Mouse (Mus musculus) CH12.LX (cell line): ENCODE measurements around the gene Prss57. TPM values are rescaled to one million over a fixed set of nuclear protein-coding genes. Genes with fewer than 3 reads are reported as not detected.

Source experiments
- DNase-seq: peaks from one replicate; pipeline ENCODE4 v3.0.0-alpha.2; 2013; ENCODE audit errors: extremely low read depth
- H3K27ac ChIP-seq: 2 replicates; pipeline ENCODE4 v1.5.1; 2012; ENCODE audit warnings: low read depth, mild to moderate bottlenecking, control low read depth, moderate library complexity; ENCODE audit not compliant: insufficient read depth
- H3K27me3 ChIP-seq: replicated peaks from 2 replicates; pipeline ENCODE3; 2012; ENCODE audit warnings: inconsistent platforms
- H3K36me3 ChIP-seq, 2 experiments: replicated peaks in 1 of 2; 2 replicates each; pipeline versions ENCODE3 to v1.6.1; 2012; ENCODE audit warnings: inconsistent platforms in 1 of 2, low read length in 1 of 2, mild to moderate bottlenecking in 1 of 2, mixed read lengths in 1 of 2, moderate library complexity in 1 of 2; ENCODE audit not compliant: control insufficient read depth in 1 of 2, insufficient read depth in 1 of 2
- H3K4me1 ChIP-seq, 2 experiments: 2 replicates each; pipeline ENCODE4 v1.6.1; 2012; ENCODE audit warnings: inconsistent platforms in 1 of 2, moderate library complexity in 1 of 2; ENCODE audit not compliant: insufficient read depth in 2 of 2, control insufficient read depth in 1 of 2
- H3K4me2 ChIP-seq: 2 replicates; pipeline ENCODE4 v1.6.1; 2012; ENCODE audit warnings: low read depth, mild to moderate bottlenecking, control low read depth; ENCODE audit not compliant: poor library complexity, insufficient read depth, severe bottlenecking
- H3K4me3 ChIP-seq, 3 experiments: fragments of 150-350 bp in 1 of 3; sonication (generic) in 1 of 3; replicated peaks in 1 of 3; 2 replicates each; pipeline versions ENCODE3 to v1.5.1; 2011 to 2012; ENCODE audit warnings: low read depth in 2 of 3, low read length in 2 of 3, mild to moderate bottlenecking in 2 of 3, moderate library complexity in 2 of 3, control low read depth in 1 of 3, improper control_type of control experiment in 1 of 3, inconsistent platforms in 1 of 3, mixed read lengths in 1 of 3; ENCODE audit not compliant: poor library complexity in 1 of 3
- H3K79me2 ChIP-seq: replicated peaks from 2 replicates; pipeline ENCODE4 v1.6.1; 2012; ENCODE audit warnings: mild to moderate bottlenecking, moderate library complexity; ENCODE audit not compliant: control insufficient read depth, poor library complexity, insufficient read depth, severe bottlenecking; ENCODE audit errors: extremely low read depth
- H3K9ac ChIP-seq: 2 replicates; pipeline ENCODE4 v1.6.1; 2012; ENCODE audit warnings: low read depth, mild to moderate bottlenecking, control low read depth, moderate library complexity; ENCODE audit not compliant: insufficient read depth
- H3K9me3 ChIP-seq: replicated peaks from 2 replicates; pipeline ENCODE3; 2012; ENCODE audit warnings: low read length, inconsistent platforms, mixed read lengths
- BHLHE40 ChIP-seq: IDR thresholded peaks from 2 replicates; pipeline ENCODE4 v1.6.1; 2011; ENCODE audit warnings: mild to moderate bottlenecking, low read depth, low read length, improper control_type of control experiment
- CTCF ChIP-seq, 2 experiments: IDR thresholded peaks in 1 of 2; conservative IDR thresholded peaks in 1 of 2; 2 replicates each; pipeline ENCODE4 v1.5.1; 2011 to 2012; ENCODE audit warnings: low read depth in 2 of 2, low read length in 2 of 2, improper control_type of control experiment in 1 of 2, inconsistent platforms in 1 of 2, mild to moderate bottlenecking in 1 of 2, moderate library complexity in 1 of 2
- EP300 ChIP-seq: IDR thresholded peaks from 2 replicates; pipeline ENCODE4 v1.6.1; 2011; ENCODE audit warnings: low read length, improper control_type of control experiment
- HCFC1 ChIP-seq: IDR thresholded peaks from 2 replicates; pipeline ENCODE4 v1.6.1; 2012; ENCODE audit warnings: low read depth, mild to moderate bottlenecking, inconsistent platforms, low read length, improper control_type of control experiment
- JUN ChIP-seq: IDR thresholded peaks from 2 replicates; pipeline ENCODE4 v1.6.1; 2011; ENCODE audit warnings: low read depth, mild to moderate bottlenecking, low read length, improper control_type of control experiment, moderate library complexity; ENCODE audit not compliant: insufficient read depth
- KAT2A ChIP-seq: IDR thresholded peaks from 2 replicates; pipeline ENCODE4 v1.6.1; 2012; ENCODE audit warnings: low read length, improper control_type of control experiment, inconsistent platforms; ENCODE audit not compliant: insufficient replicate concordance
- MAFK ChIP-seq: IDR thresholded peaks from 2 replicates; pipeline ENCODE4 v1.6.1; 2011; ENCODE audit warnings: low read length, improper control_type of control experiment; ENCODE audit not compliant: insufficient replicate concordance
- MAX ChIP-seq: IDR thresholded peaks from 2 replicates; pipeline ENCODE4 v1.6.1; 2011; ENCODE audit warnings: low read length, improper control_type of control experiment
- MXI1 ChIP-seq: IDR thresholded peaks from 2 replicates; pipeline ENCODE4 v1.6.1; 2011; ENCODE audit warnings: mild to moderate bottlenecking, low read depth, low read length, improper control_type of control experiment
- NELFE ChIP-seq: IDR thresholded peaks from 2 replicates; pipeline ENCODE4 v1.6.1; 2011; ENCODE audit warnings: low read depth, low read length, improper control_type of control experiment
- NRF1 ChIP-seq: IDR thresholded peaks from 2 replicates; pipeline ENCODE4 v1.6.1; 2014; ENCODE audit warnings: low read depth, mild to moderate bottlenecking, inconsistent platforms, low read length, improper control_type of control experiment, moderate library complexity
- POLR2A ChIP-seq: IDR thresholded peaks from 2 replicates; pipeline ENCODE4 v1.6.1; 2011; ENCODE audit warnings: low read depth, mild to moderate bottlenecking, improper control_type of control experiment, low read length
- RCOR1 ChIP-seq: conservative IDR thresholded peaks from 2 replicates; pipeline ENCODE4 v1.6.1; 2012; ENCODE audit warnings: low read depth, mild to moderate bottlenecking, inconsistent platforms, low read length, improper control_type of control experiment
- SMC3 ChIP-seq: IDR thresholded peaks from 2 replicates; pipeline ENCODE4 v1.6.1; 2011; ENCODE audit warnings: low read depth, low read length, improper control_type of control experiment
- UBTF ChIP-seq: IDR thresholded peaks from 2 replicates; pipeline ENCODE4 v1.6.1; 2012; ENCODE audit warnings: low read depth, mild to moderate bottlenecking, inconsistent platforms, low read length, improper control_type of control experiment, moderate library complexity
- USF1 ChIP-seq: IDR thresholded peaks from 2 replicates; pipeline ENCODE4 v1.6.1; 2014; ENCODE audit warnings: low read depth, mild to moderate bottlenecking, inconsistent platforms, low read length, improper control_type of control experiment
- dilution Hi-C: fragments of 300-500 bp; cut with MboI; formaldehyde crosslinking; loops from 2 replicates; pipeline ENCODE4 v1.14.3; 2020; ENCODE audit warnings: low sequenced_read_pairs; ENCODE audit not compliant: extremely low pct_unique_long_range_greater_than_20kb, extremely low pct_ligation_motif_present
- in situ Hi-C: fragments of 300-500 bp; cut with MboI; formaldehyde crosslinking; loops from 3 replicates; pipeline ENCODE4 v1.14.3; 2019; ENCODE audit warnings: low sequenced_read_pairs, low pct_ligation_motif_present, low pct_unique_long_range_greater_than_20kb, mixed read lengths
- polyA plus RNA-seq: library from polyadenylated mRNA; unstranded; fragments of >175 nt; gene quantifications from 2 replicates; pipeline ENCODE4 v1.2.1, GENCODE M21; 2012; ENCODE audit warnings: low read depth; ENCODE audit not compliant: insufficient read length
- total RNA-seq, 2 experiments: library from RNA; depleted of rRNA; stranded (reverse); fragments of 300-350 nt in 1 of 2; fragments of >200 nt in 1 of 2; gene quantifications; 2 replicates each; pipeline ENCODE4 v1.2.3; 2012 to 2014

The Prss57 gene
- total and polyA plus RNA-seq, 3 experiments, result 0.08 TPM; not detected in 2

DNA sequence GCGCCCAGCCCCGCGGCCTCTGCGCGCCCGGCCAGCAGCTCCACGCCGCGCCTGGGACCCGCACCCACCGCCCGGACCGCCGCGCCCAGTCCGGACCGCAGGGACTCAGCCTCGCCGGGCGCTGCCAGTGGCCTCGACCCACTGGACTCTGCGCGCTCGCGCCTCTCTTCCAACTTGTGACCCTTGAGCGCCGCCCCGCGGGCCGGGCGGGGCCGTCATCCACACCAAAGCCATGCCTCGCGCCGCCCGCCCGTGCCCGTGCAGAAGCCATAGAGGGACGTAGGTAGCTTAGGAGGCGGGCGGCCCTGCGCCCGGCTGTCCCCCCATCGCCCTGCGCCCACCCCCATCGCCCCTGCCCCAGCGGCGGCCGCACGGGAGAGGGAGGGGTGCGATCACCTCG lies 55.4 kb downstream of the Prss57 start:
- Histone ChIP-seq H3K4me3 (no peak overlapping the region), H3K27me3 (no peaks in the 10 kb centered on the region), H3K27ac (no peak overlapping the region), H3K4me2 (no peak overlapping the region), H3K9ac (no peak overlapping the region), H3K36me3 (peaks cover 72 to 83% of the 10 kb centered on the region in 2 experiments), H3K9me3 (peaks cover 35% of the 10 kb centered on the region), H3K79me2 (no peaks in the 10 kb centered on the region), H3K4me1 (no peaks in the 10 kb centered on the region)
- dilution Hi-C loops (no loop called here), in situ Hi-C loops (no loop called here)
- DNase-seq, result no peak
- TF ChIP-seq SMC3 (no peak), MAFK (no peak), MXI1 (no peak), HCFC1 (no peak), KAT2A (no peak), USF1 (no peak), UBTF (no peak), POLR2A (no peak)

GRCm38 (mm10) chr10:79733847-79734246 lies 56.9 kb downstream of the Prss57 start:
- TF ChIP-seq EP300 (no peak), NELFE (no peak), MAX (no peak), JUN (no peak), RCOR1 (no peak), CTCF (conservative IDR thresholded peaks at IDR 0.05 in 1 of 2, IDR thresholded peaks at IDR 0.05 in 1 of 2; ENCODE audit: low read depth in 2 of 2, low read length in 2 of 2) (no peak), NRF1 (no peak), BHLHE40 (no peak), MAFK (no peak)
- DNase-seq, result no peak
- Histone ChIP-seq H3K36me3 (peaks cover 57 to 68% of the 10 kb centered on the region in 2 experiments), H3K79me2 (no peaks in the 10 kb centered on the region), H3K4me2 (no peak overlapping the region), H3K9ac (no peak overlapping the region), H3K4me3 (no peak overlapping the region), H3K27me3 (no peaks in the 10 kb centered on the region), H3K27ac (no peak overlapping the region), H3K9me3 (peaks cover 35% of the 10 kb centered on the region), H3K4me1 (peaks cover 0 to 1% of the 10 kb centered on the region in 2 experiments; a peak in 1 of 4 replicates)
- in situ Hi-C loops (loop anchor here (5.0 kb wide), 1 partner anchor 42 kb away; no protein-coding TSS in a partner anchor), dilution Hi-C loops (no loop called here)
